Mouse (Mus musculus) T-helper 17 cell (primary cell): ENCODE measurements around the gene Rps10.

Source experiments
- in situ Hi-C, 2 experiments: fragments of 300-600 bp; cut with MboI, MseI; formaldehyde crosslinking; loops; 1 replicate in 1 of 2; 2 replicates in 1 of 2; pipeline ENCODE4 v1.15.1; 2025; ENCODE audit warnings: high pct_unique_total_duplicates in 2 of 2

The Rps10 gene

DNA sequence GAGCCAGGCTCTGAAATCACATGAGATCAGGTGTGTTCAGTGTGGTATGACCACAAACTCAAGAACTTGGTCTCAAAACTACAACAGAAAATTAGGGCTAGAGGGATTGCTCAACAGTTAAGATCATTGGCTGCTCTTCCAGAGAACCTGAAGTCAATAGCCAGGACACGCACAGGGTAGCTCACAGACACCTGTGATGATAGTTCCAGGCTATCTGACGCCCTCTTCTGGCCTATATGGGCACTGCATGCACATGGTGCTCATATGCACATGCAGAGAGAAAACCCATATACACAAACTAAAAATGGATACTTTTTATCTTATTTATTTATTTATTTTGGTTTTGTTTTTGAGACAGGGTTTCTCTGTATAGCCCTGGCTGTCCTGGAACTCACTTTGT, 8.1 kb upstream of the Rps10 start:
- in situ Hi-C loops, result no loop called here

GRCm38 (mm10) chr17:27643756-27644155, 7.3 kb upstream of the Rps10 start:
- in situ Hi-C loops, result no loop called here

GRCm38 (mm10) chr17:27643101-27643500, 6.6 kb upstream of the Rps10 start:
- in situ Hi-C loops, result no loop called here

GRCm38 (mm10) chr17:27642491-27643062, 6.1 kb upstream of the Rps10 start:
- in situ Hi-C loops, result no loop called here

GRCm38 (mm10) chr17:27639851-27640250, 3.4 kb upstream of the Rps10 start:
- in situ Hi-C loops, result loop anchor here in 1 of 2 experiments (10.0 kb wide), 1 partner anchor 1785 kb away; no protein-coding TSS in a partner anchor

DNA sequence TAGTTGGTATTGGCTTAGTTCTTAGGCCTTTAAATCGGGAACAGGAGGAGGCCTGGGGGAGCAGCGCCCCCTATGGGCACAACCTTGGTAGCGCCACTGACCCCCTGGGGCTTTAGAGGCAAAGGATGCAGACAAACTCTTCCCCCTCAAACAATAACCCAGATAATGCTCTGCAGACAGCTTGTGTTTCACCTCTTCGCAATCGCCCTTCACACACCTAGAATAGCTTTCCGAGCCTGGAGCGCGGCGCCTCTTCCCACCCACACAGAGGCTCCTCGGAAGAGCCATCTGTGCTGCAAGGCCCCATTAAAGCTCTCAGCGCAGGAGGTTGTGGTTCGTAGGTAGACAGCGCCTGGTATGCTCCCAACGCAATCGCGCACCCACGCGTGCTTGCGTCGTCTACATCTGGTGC, 2.5 kb upstream of the Rps10 start:
- in situ Hi-C loops, result loop anchor here in 1 of 2 experiments (10.0 kb wide), 1 partner anchor 1784 kb away; no protein-coding TSS in a partner anchor

DNA sequence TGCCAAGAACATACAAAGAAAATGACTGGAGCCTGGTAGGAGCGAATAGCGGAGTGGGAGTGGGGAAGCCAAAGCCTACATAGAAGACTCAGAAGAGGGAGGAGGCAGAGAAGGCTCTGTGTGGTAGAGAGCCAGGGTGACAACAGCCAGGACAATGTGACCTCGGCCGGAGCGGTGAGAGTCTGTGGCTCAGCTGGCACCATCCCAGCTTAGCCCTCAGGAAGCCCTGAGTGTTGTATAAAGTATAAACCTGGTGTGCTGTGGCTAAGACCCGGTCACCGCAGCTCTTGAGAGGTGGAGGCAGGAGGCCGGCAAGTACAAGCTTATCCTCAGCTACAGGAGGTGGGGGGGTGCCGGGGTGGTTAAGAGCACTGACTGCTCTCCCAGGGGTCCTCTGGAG, 864 bp upstream of the Rps10 start:
- in situ Hi-C loops, result loop anchor here in 1 of 2 experiments (10.0 kb wide), 1 partner anchor 1783 kb away; no protein-coding TSS in a partner anchor

- in situ Hi-C loops, result loop anchor here in 1 of 2 experiments (10.0 kb wide), 1 partner anchor 1781 kb away; no protein-coding TSS in a partner anchor
These were observed 930 bp downstream of the Rps10 start for GRCm38 (mm10) chr17:27635575-27635903.

GRCm38 (mm10) chr17:27634871-27635574, 1.4 kb downstream of the Rps10 start, which contains the start of gene RPS10-NUDT3:
TSS of gene RPS10-NUDT3 (minus strand) at chr17:27635222.
- in situ Hi-C loops, result loop anchor here (5.0 to 10.0 kb wide), 2 partner anchors 68 to 1780 kb away; partner anchors contain the start of gene AI413582 (in 2 of the 2)

- in situ Hi-C loops, result loop anchor here (5.0 to 10.0 kb wide), 2 partner anchors 62 to 1775 kb away; partner anchors contain the start of gene AI413582 (in 2 of the 2)
These were observed 7.0 kb downstream of the Rps10 start for GRCm38 (mm10) chr17:27629249-27630020.

DNA sequence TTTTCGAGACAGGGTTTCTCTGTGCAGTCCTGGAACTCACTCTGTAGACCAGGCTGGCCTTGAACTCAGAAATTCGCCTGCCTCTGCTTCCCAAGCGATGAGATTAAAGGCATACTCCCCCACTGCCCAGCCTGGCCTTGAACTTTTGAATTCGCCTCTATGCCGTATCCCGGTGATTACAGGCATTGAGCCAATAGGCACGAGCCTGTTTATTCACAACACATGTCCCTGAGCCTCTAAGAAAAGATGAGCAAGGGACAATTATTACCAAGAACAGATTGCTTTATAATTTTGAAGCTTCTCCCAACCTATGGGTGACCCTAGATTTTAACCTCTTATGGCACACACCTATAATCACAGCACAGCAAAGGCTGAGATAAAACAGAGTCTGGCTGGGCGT, 8.1 kb downstream of the Rps10 start:
- in situ Hi-C loops, result no loop called here

- in situ Hi-C loops, result no loop called here
These were observed 9.0 kb downstream of the Rps10 start for GRCm38 (mm10) chr17:27627451-27627850.

DNA sequence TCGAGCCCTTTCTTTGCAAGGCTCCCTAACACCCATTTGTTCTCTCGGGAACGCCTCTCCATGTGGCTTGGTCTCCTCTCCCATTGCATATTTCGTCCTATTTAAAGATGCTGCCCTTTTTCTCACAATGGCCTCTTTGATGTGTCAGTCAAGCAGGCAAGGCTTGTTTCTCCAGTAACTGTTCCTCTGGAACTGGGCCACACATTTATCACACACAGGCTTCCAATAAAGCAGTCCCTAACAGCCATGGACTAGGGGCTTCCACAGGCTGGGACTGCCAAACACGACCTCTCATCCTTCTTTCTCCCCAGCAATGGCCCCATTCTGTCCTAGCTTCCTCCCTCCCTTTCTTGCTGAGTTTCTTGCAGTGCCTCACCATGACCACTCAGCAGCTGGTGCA, 9.8 kb downstream of the Rps10 start:
- in situ Hi-C loops, result no loop called here

GRCm38 (mm10) chr17:27625455-27626251, 10.8 kb downstream of the Rps10 start:
- in situ Hi-C loops, result no loop called here

- in situ Hi-C loops, result no loop called here
These were observed 12.8 kb downstream of the Rps10 start, which contains the start of gene Nudt3 for GRCm38 (mm10) chr17:27623360-27624326. TSS of gene Nudt3 (minus strand) at chr17:27623495.

GRCm38 (mm10) chr17:27622611-27623359, 13.7 kb downstream of the Rps10 start:
- in situ Hi-C loops, result no loop called here

- in situ Hi-C loops, result no loop called here
These were observed 14.6 kb downstream of the Rps10 start for GRCm38 (mm10) chr17:27621705-27622531.

- in situ Hi-C loops, result no loop called here
These were observed 15.3 kb downstream of the Rps10 start for GRCm38 (mm10) chr17:27621161-27621560.
